Mouse (Mus musculus) E14TG2a.4 (cell line): ENCODE results near the gene Olfr716.
"Not testable (repeated sequence)": the region's sequence is repeated elsewhere in the genome, so short reads cannot be mapped to it uniquely, and the experiment has no call there.

Experiments used
- CTCF ChIP-seq: conservative IDR thresholded peaks from 2 replicates; pipeline ENCODE4 v1.5.1; 2014; ENCODE audit warnings: low read length
- POU5F1 ChIP-seq: IDR thresholded peaks from 2 replicates; pipeline ENCODE4 v1.6.1; 2014; ENCODE audit warnings: low read length, borderline replicate concordance

- not testable (repeated sequence) for TF ChIP-seq POU5F1, CTCF
These were observed at the start of gene Olfr716 for GRCm38 (mm10) chr7:107138027-107138426.
